Mouse (Mus musculus) lung, adult 2 months (tissue): ENCODE results near the gene Bpnt1. TPM values are rescaled to one million over a fixed set of nuclear protein-coding genes. Genes with fewer than 3 reads are reported as not detected.

Experiments
- DNase-seq: peaks from one replicate; pipeline ENCODE4 v3.0.0; 2022
- H3K4me1 ChIP-seq: fragments of 200-500 bp; 2 replicates; pipeline ENCODE4 v1.6.1; 2011; ENCODE audit warnings: low read length; ENCODE audit not compliant: control insufficient read depth, insufficient read depth
- H3K4me3 ChIP-seq: fragments of 200-500 bp; replicated peaks from 2 replicates; pipeline ENCODE3; 2011; ENCODE audit warnings: low read depth, mild to moderate bottlenecking, control low read depth, low read length; ENCODE audit errors: extremely low read depth
- CTCF ChIP-seq: fragments of 200-500 bp; IDR thresholded peaks from 2 replicates; pipeline ENCODE4 v1.5.1; 2011; ENCODE audit warnings: mild to moderate bottlenecking, low read length, control low read depth; ENCODE audit not compliant: insufficient read depth
- POLR2A ChIP-seq: fragments of 200-500 bp; IDR thresholded peaks from 2 replicates; pipeline ENCODE4 v1.6.1; 2011; ENCODE audit warnings: low read depth, mild to moderate bottlenecking, control low read depth, low read length, borderline replicate concordance; ENCODE audit errors: extremely low read depth
- WGBS: fragments of 180-500 bp; shearing (Covaris S2); methylation state at CpG from one replicate; pipeline ENCODE4 v1.1.7; 2018; 5-methylcytosine and 5-hydroxymethylcytosine counted together
- polyA plus RNA-seq: library from polyadenylated mRNA; depleted of rRNA; stranded (reverse); fragments of >200 nt; gene quantifications from 2 replicates; pipeline ENCODE4 v1.2.3, GENCODE M21; 2012; rRNA removed

Bpnt1 gene
- polyA plus RNA-seq, 1 experiment: 45.1 TPM

- Histone ChIP-seq H3K4me1 (no peaks in the 10 kb centered on the region), H3K4me3 (no peak overlapping the region)
- TF ChIP-seq CTCF (no peak), POLR2A (no peak)
- no peak for DNase-seq
Measured at GRCm38 (mm10) chr1:185376390-185376789, 44.4 kb downstream of the Bpnt1 start.

GRCm38 (mm10) chr1:185377429-185377828 lies 45.5 kb downstream of the Bpnt1 start:
- no peak for DNase-seq
- 84% methylated on average over 2 of the region's 2 CpGs for WGBS
- H3K4me1 ChIP-seq: no peaks in the 10 kb centered on the region
- no peak overlapping the region for H3K4me3 ChIP-seq
- TF ChIP-seq CTCF (no peak), POLR2A (no peak)

GRCm38 (mm10) chr1:185401615-185402014 lies 69.7 kb downstream of the Bpnt1 start:
- DNase-seq: no peak
- H3K4me3 ChIP-seq: no peak overlapping the region
- H3K4me1 ChIP-seq: no peaks in the 10 kb centered on the region
- TF ChIP-seq POLR2A: no peak
- TF ChIP-seq CTCF: no peak
- 88% methylated on average over 5 of the region's 5 CpGs for WGBS

- TF ChIP-seq POLR2A (no peak), CTCF (peak; percentile 38; the same call in 1 of the 2 replicates)
- DNase-seq: no peak
- 26% methylated on average over 2 of the region's 2 CpGs for WGBS
- H3K4me1 ChIP-seq: no peaks in the 10 kb centered on the region
- H3K4me3 ChIP-seq: no peak overlapping the region
Measured at GRCm38 (mm10) chr1:185404021-185404420, 72.1 kb downstream of the Bpnt1 start.

- TF ChIP-seq POLR2A: no peak
Measured at GRCm38 (mm10) chr1:185405921-185406320, 74.0 kb downstream of the Bpnt1 start.

More at GRCm38 (mm10) chr1:185405921-185406320, 74.0 kb downstream of the Bpnt1 start:
- no peaks in the 10 kb centered on the region for H3K4me1 ChIP-seq
- 83% methylated on average over 10 of the region's 10 CpGs for WGBS
- H3K4me3 ChIP-seq: no peak overlapping the region
- no peak for DNase-seq

Other genes starting within 250 kb of the Bpnt1 start
- 16.2 and 20.3 TPM in 2 replicates for gene Rab3gap2, start 128.0 kb upstream of the Bpnt1 start, polyA plus RNA-seq
- gene Iars2, start 2.8 kb upstream of the Bpnt1 start, polyA plus RNA-seq: 21.6 and 24.0 TPM in 2 replicates
- gene Eprs, start 30.9 kb downstream of the Bpnt1 start, polyA plus RNA-seq: 6.1 and 10.7 TPM in 2 replicates
- 0.01 TPM in 1 of 2 replicates, not detected in the other for gene Slc30a10, start 122.7 kb downstream of the Bpnt1 start, polyA plus RNA-seq